Mouse (Mus musculus) testis, postnatal 14 days (tissue): Measurements from ENCODE around the gene Slc32a1.

ENCODE experiments used
- DNase-seq: peaks from one replicate; pipeline ENCODE4 v3.0.0; 2021; ENCODE audit warnings: low spot score

Gene Slc32a1

DNA sequence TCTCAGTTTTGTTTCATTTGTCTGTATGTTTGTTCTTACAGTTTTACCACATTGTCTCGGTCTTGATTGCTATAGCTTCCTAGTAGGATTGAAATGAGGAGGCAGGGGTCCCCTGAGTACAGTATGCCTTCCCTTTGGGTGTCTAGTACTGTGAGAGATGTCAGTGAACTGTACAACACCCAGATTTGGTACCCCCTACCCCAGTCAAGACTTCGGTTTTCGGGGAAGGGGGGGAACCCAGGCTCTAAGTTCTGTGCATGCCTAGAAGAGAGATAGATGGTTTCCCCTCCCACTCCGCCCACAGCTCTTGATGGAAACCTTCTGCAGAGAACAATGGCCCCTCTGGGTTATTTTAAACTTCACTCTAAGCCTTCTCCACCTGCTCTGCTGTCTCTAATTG lies 54.5 kb downstream of the Slc32a1 start, which contains the start of gene Ppp1r16b:
Gene Ppp1r16b (plus strand): TSS at position 301 of the 400 bp plus-strand sequence.
- no peak for DNase-seq
